Mouse (Mus musculus) embryonic facial prominence, embryonic 11.5 days (tissue): Measurements from ENCODE around the gene Foxd1. TPM values are rescaled to one million over a fixed set of nuclear protein-coding genes. Genes with fewer than 3 reads are reported as not detected.

ENCODE experiments used
- ATAC-seq: fragments of 200-750 bp; cut with Nextera tagmentation; replicated peaks from 2 replicates; pipeline ENCODE4 v1.8.0; 2017; ENCODE audit warnings: low read depth; ENCODE audit not compliant: insufficient number of reproducible peaks, low FRiP score, low TSS enrichment
- DNase-seq: peaks from one replicate; pipeline ENCODE4 v3.0.0-alpha.2; 2015; ENCODE audit warnings: low spot score
- H3K27ac ChIP-seq: fragments of 300-500 bp; sonication (generic); replicated peaks from 2 replicates; pipeline ENCODE4 v1.5.1; 2014; ENCODE audit warnings: mild to moderate bottlenecking, low read depth, low read length, control low read depth
- H3K27me3 ChIP-seq: fragments of 300-500 bp; sonication (generic); 2 replicates; pipeline ENCODE4 v1.6.1; 2014; ENCODE audit warnings: mild to moderate bottlenecking, low read length, moderate library complexity, mixed read lengths; ENCODE audit not compliant: control insufficient read depth, insufficient read depth
- H3K36me3 ChIP-seq: fragments of 300-500 bp; sonication (generic); replicated peaks from 2 replicates; pipeline ENCODE4 v1.6.1; 2014; ENCODE audit warnings: low read depth, mild to moderate bottlenecking, low read length, moderate library complexity, mixed read lengths; ENCODE audit not compliant: control insufficient read depth, insufficient read depth
- H3K4me1 ChIP-seq: fragments of 300-500 bp; sonication (generic); 2 replicates; pipeline ENCODE4 v1.6.1; 2014; ENCODE audit warnings: low read length, mixed read lengths; ENCODE audit not compliant: control insufficient read depth, insufficient read depth
- H3K4me2 ChIP-seq: fragments of 300-500 bp; sonication (generic); 2 replicates; pipeline ENCODE4 v1.6.1; 2014; ENCODE audit warnings: low read depth, mild to moderate bottlenecking, control low read depth, low read length, moderate library complexity
- H3K4me3 ChIP-seq: fragments of 300-500 bp; sonication (generic); 2 replicates; pipeline ENCODE4 v1.5.1; 2014; ENCODE audit warnings: low read depth, low read length, control low read depth
- H3K9ac ChIP-seq: fragments of 300-500 bp; sonication (generic); replicated peaks from 2 replicates; pipeline ENCODE4 v1.6.1; 2014; ENCODE audit warnings: mild to moderate bottlenecking, control low read depth, low read length
- H3K9me3 ChIP-seq: fragments of 300-500 bp; sonication (generic); replicated peaks from 2 replicates; pipeline ENCODE4 v1.6.1; 2016; ENCODE audit warnings: mild to moderate bottlenecking, low read length, inconsistent platforms, mixed read lengths; ENCODE audit not compliant: control insufficient read depth
- WGBS: fragments of 180-500 bp; shearing (Covaris S2); extraction: QIAGEN DNeasy Blood & Tissue Kit; methylation state at CpG from one replicate; pipeline ENCODE4 v1.1.7; 2014; 5-methylcytosine and 5-hydroxymethylcytosine counted together
- polyA plus RNA-seq: library from polyadenylated mRNA; unstranded; fragments of >200 nt; fragmentation: Nextera tagmentation; extraction: Ambion mirVana; gene quantifications from 2 replicates; pipeline ENCODE4 v1.2.1, GENCODE M21; 2014

Foxd1 gene
- polyA plus RNA-seq, 1 experiment from 2014 or later = 8.2 TPM

GRCm38 (mm10) chr13:98377746-98378145 lies 23.7 kb downstream of the Foxd1 start:
- Histone ChIP-seq H3K9me3 (no peaks in the 10 kb centered on the region), H3K4me2 (no peak overlapping the region), H3K4me1 (no peaks in the 10 kb centered on the region), H3K27me3 (no peaks in the 10 kb centered on the region), H3K27ac (no peak overlapping the region), H3K36me3 (no peaks in the 10 kb centered on the region), H3K4me3 (no peak overlapping the region), H3K9ac (no peak overlapping the region)
- DNase-seq (no peak), ATAC-seq (no peak)
- 87% methylated on average over 3 of the region's 3 CpGs for WGBS

- no peak overlapping the region for H3K27ac ChIP-seq
- H3K9ac ChIP-seq = no peak overlapping the region
- no peaks in the 10 kb centered on the region for H3K4me1 ChIP-seq
- WGBS = 75% methylated on average over 4 of the region's 4 CpGs
- no peaks in the 10 kb centered on the region for H3K27me3 ChIP-seq
- H3K36me3 ChIP-seq = no peaks in the 10 kb centered on the region
- ATAC-seq (no peak), DNase-seq (no peak)
- no peak overlapping the region for H3K4me2 ChIP-seq
- H3K9me3 ChIP-seq = no peaks in the 10 kb centered on the region
- H3K4me3 ChIP-seq = no peak overlapping the region
Measured at GRCm38 (mm10) chr13:98382751-98383150, 28.7 kb downstream of the Foxd1 start.

GRCm38 (mm10) chr13:98383911-98384498 lies 30.0 kb downstream of the Foxd1 start:
- ATAC-seq (no peak), DNase-seq (no peak)
- WGBS = 85% methylated on average over 16 of the region's 16 CpGs
- H3K27ac ChIP-seq = no peak overlapping the region
- H3K4me1 ChIP-seq = no peaks in the 10 kb centered on the region
- no peaks in the 10 kb centered on the region for H3K36me3 ChIP-seq
- H3K9ac ChIP-seq = no peak overlapping the region
- no peak overlapping the region for H3K4me2 ChIP-seq
- no peaks in the 10 kb centered on the region for H3K9me3 ChIP-seq
- no peaks in the 10 kb centered on the region; the same call in 1 of the 2 replicates for H3K27me3 ChIP-seq
- H3K4me3 ChIP-seq = no peak overlapping the region

GRCm38 (mm10) chr13:98385877-98386276 lies 31.8 kb downstream of the Foxd1 start:
- peaks cover 4% of the 10 kb centered on the region for H3K27me3 ChIP-seq

GRCm38 (mm10) chr13:98389092-98389491 lies 35.0 kb downstream of the Foxd1 start:
- no peak for ATAC-seq
- no peak overlapping the region for H3K27ac ChIP-seq
- DNase-seq = no peak
- no peak overlapping the region for H3K9ac ChIP-seq
- H3K4me2 ChIP-seq = no peak overlapping the region
- no peaks in the 10 kb centered on the region for H3K36me3 ChIP-seq
- peaks cover 16% of the 10 kb centered on the region for H3K27me3 ChIP-seq
- peaks cover 7% of the 10 kb centered on the region; the same call in 1 of the 2 replicates for H3K4me1 ChIP-seq
- no peaks in the 10 kb centered on the region for H3K9me3 ChIP-seq
- no peak overlapping the region for H3K4me3 ChIP-seq
- WGBS = 37% methylated on average over 1 of the region's 1 CpGs

More at GRCm38 (mm10) chr13:98385877-98386276, 31.8 kb downstream of the Foxd1 start:
- Histone ChIP-seq H3K4me2 (no peak overlapping the region), H3K4me1 (no peaks in the 10 kb centered on the region), H3K4me3 (no peak overlapping the region), H3K9me3 (no peaks in the 10 kb centered on the region), H3K9ac (no peak overlapping the region), H3K27ac (no peak overlapping the region), H3K36me3 (no peaks in the 10 kb centered on the region)
- ATAC-seq (no peak), DNase-seq (no peak)
- WGBS = 79% methylated on average over 2 of the region's 2 CpGs

GRCm38 (mm10) chr13:98390363-98390762 lies 36.3 kb downstream of the Foxd1 start:
- 7% methylated on average over 6 of the region's 6 CpGs for WGBS
- no peaks in the 10 kb centered on the region for H3K36me3 ChIP-seq

GRCm38 (mm10) chr13:98390771-98391634 lies 37.0 kb downstream of the Foxd1 start:
- Histone ChIP-seq H3K4me1 (peaks cover 7% of the 10 kb centered on the region; the same call in 1 of the 2 replicates), H3K27ac (peak overlapping the region; percentile 52; the same call in 1 of the 2 replicates), H3K4me3 (peak overlapping the region; percentile 32), H3K9me3 (no peaks in the 10 kb centered on the region), H3K36me3 (no peaks in the 10 kb centered on the region), H3K27me3 (peaks cover 16% of the 10 kb centered on the region), H3K9ac (peak overlapping the region; percentile 56), H3K4me2 (peak overlapping the region; percentile 65)
- under 1% methylated on average over 68 of the region's 68 CpGs for WGBS
- ATAC-seq = peak; percentile 76
- peak; percentile 76 for DNase-seq

More at GRCm38 (mm10) chr13:98390363-98390762, 36.3 kb downstream of the Foxd1 start:
- peaks cover 7% of the 10 kb centered on the region; the same call in 1 of the 2 replicates for H3K4me1 ChIP-seq
- H3K4me3 ChIP-seq = peak overlapping the region; percentile 32
- H3K4me2 ChIP-seq = peak overlapping the region; percentile 65
- ATAC-seq (no peak), DNase-seq (no peak)
- H3K27me3 ChIP-seq = peaks cover 16% of the 10 kb centered on the region
- H3K9ac ChIP-seq = no peak overlapping the region
- H3K27ac ChIP-seq = no peak overlapping the region
- H3K9me3 ChIP-seq = no peaks in the 10 kb centered on the region

GRCm38 (mm10) chr13:98391635-98391990 lies 37.6 kb downstream of the Foxd1 start:
- Histone ChIP-seq H3K9ac (peak overlapping the region; percentile 56; the same call in 1 of the 2 replicates), H3K4me2 (peak overlapping the region; percentile 65), H3K27ac (peak overlapping the region; percentile 52; the same call in 1 of the 2 replicates), H3K27me3 (peaks cover 16% of the 10 kb centered on the region), H3K4me3 (peak overlapping the region; percentile 32), H3K4me1 (peaks cover 7% of the 10 kb centered on the region; the same call in 1 of the 2 replicates), H3K9me3 (no peaks in the 10 kb centered on the region), H3K36me3 (no peaks in the 10 kb centered on the region)
- WGBS = 2% methylated on average over 4 of the region's 4 CpGs
- DNase-seq (peak; percentile 49), ATAC-seq (no peak)
